Mouse (Mus musculus) ES-Bruce4 (cell line): ENCODE measurements around the gene Tmem80.

Experiments used
- CTCF ChIP-seq: IDR thresholded peaks from one replicate; pipeline ENCODE4 v1.8.1; 2011; ENCODE audit warnings: low read depth, low read length
- EP300 ChIP-seq: IDR thresholded peaks from 2 replicates; pipeline ENCODE4 v1.6.1; 2011; ENCODE audit warnings: low read depth, low read length; ENCODE audit not compliant: insufficient read depth

- no peak for TF ChIP-seq CTCF
- TF ChIP-seq EP300, result peak; percentile 88; the same call in 1 of the 2 replicates
Measured at GRCm38 (mm10) chr7:141340476-141340875, 12.9 kb downstream of the Tmem80 start.
